Mouse (Mus musculus) embryonic facial prominence, embryonic 15.5 days (tissue): ENCODE results near the gene Arhgap29. TPM values are rescaled to one million over a fixed set of nuclear protein-coding genes. Genes with fewer than 3 reads are reported as not detected.

Source experiments
- ATAC-seq: fragments of 200-750 bp; cut with Nextera tagmentation; 2 replicates; pipeline ENCODE4 v1.8.0; 2017; ENCODE audit warnings: low read depth, moderate TSS enrichment; ENCODE audit not compliant: insufficient number of reproducible peaks, low FRiP score, low TSS enrichment
- H3K27ac ChIP-seq: fragments of 300-500 bp; sonication (generic); replicated peaks from 2 replicates; pipeline ENCODE4 v1.5.1; 2015; ENCODE audit warnings: mild to moderate bottlenecking, inconsistent platforms
- H3K27me3 ChIP-seq: fragments of 300-500 bp; sonication (generic); 2 replicates; pipeline ENCODE4 v1.6.1; 2015; ENCODE audit warnings: inconsistent platforms
- H3K36me3 ChIP-seq: fragments of 300-500 bp; sonication (generic); 2 replicates; pipeline ENCODE4 v1.6.1; 2015; ENCODE audit warnings: mild to moderate bottlenecking, inconsistent platforms
- H3K4me1 ChIP-seq: fragments of 300-500 bp; sonication (generic); 2 replicates; pipeline ENCODE4 v1.6.1; 2015; ENCODE audit warnings: inconsistent platforms
- H3K4me2 ChIP-seq: fragments of 300-500 bp; sonication (generic); replicated peaks from 2 replicates; pipeline ENCODE4 v1.6.1; 2015; ENCODE audit warnings: mild to moderate bottlenecking, inconsistent platforms
- H3K4me3 ChIP-seq: fragments of 300-500 bp; sonication (generic); replicated peaks from 2 replicates; pipeline ENCODE4 v1.5.1; 2015; ENCODE audit warnings: mild to moderate bottlenecking, inconsistent platforms
- H3K9ac ChIP-seq: fragments of 300-500 bp; sonication (generic); 2 replicates; pipeline ENCODE4 v1.6.1; 2015; ENCODE audit warnings: inconsistent platforms
- H3K9me3 ChIP-seq: fragments of 300-500 bp; sonication (generic); replicated peaks from 2 replicates; pipeline ENCODE4 v1.6.1; 2016; ENCODE audit warnings: inconsistent platforms
- WGBS: fragments of 180-500 bp; shearing (Covaris S2); methylation state at CpG from one replicate; pipeline ENCODE4 v1.1.7; 2015; 5-methylcytosine and 5-hydroxymethylcytosine counted together
- polyA plus RNA-seq: library from polyadenylated mRNA; unstranded; fragments of >200 nt; fragmentation: Nextera tagmentation; extraction: Ambion mirVana; gene quantifications from 2 replicates; pipeline ENCODE4 v1.2.1, GENCODE M21; 2015

Gene Arhgap29
- 45.1 and 47.8 TPM in 2 replicates for polyA plus RNA-seq

GRCm38 (mm10) chr3:121952041-121952591, at the start of gene Arhgap29:
Gene Arhgap29 (plus strand): TSS chr3:121952541.
- Histone ChIP-seq H3K36me3 (no peaks in the 10 kb centered on the region), H3K4me3 (peak within 1 kb of the TSS; percentile 76), H3K27me3 (no peaks in the 10 kb centered on the region), H3K4me2 (peak within 1 kb of the TSS; percentile 80), H3K9ac (peak within 1 kb of the TSS; percentile 68), H3K9me3 (no peaks in the 10 kb centered on the region), H3K4me1 (peaks cover 13% of the 10 kb centered on the region; the same call in 1 of the 2 replicates), H3K27ac (peak within 1 kb of the TSS; percentile 68)
- 85% methylated on average over 8 of the region's 8 CpGs for WGBS
- ATAC-seq: no peak

GRCm38 (mm10) chr3:121902729-121903128, 49.6 kb upstream of the Arhgap29 start:
- no peak overlapping the region for H3K4me2 ChIP-seq
- no peaks in the 10 kb centered on the region for H3K36me3 ChIP-seq
- H3K9ac ChIP-seq: no peak overlapping the region
- H3K27me3 ChIP-seq: no peaks in the 10 kb centered on the region
- no peak overlapping the region for H3K4me3 ChIP-seq
- no peaks in the 10 kb centered on the region for H3K9me3 ChIP-seq
- no peak overlapping the region for H3K27ac ChIP-seq
- WGBS: 62% methylated on average over 5 of the region's 5 CpGs
- peaks cover 15% of the 10 kb centered on the region; the same call in 1 of the 2 replicates for H3K4me1 ChIP-seq
- ATAC-seq: no peak

GRCm38 (mm10) chr3:121903286-121903685, 49.1 kb upstream of the Arhgap29 start:
- no peak for ATAC-seq
- H3K36me3 ChIP-seq: no peaks in the 10 kb centered on the region

GRCm38 (mm10) chr3:121903695-121904094, 48.6 kb upstream of the Arhgap29 start:
- no peaks in the 10 kb centered on the region for H3K9me3 ChIP-seq
- H3K9ac ChIP-seq: no peak overlapping the region
- H3K4me3 ChIP-seq: no peak overlapping the region
- no peak overlapping the region for H3K4me2 ChIP-seq
- peaks cover 15% of the 10 kb centered on the region; the same call in 1 of the 2 replicates for H3K4me1 ChIP-seq
- H3K27ac ChIP-seq: no peak overlapping the region
- H3K27me3 ChIP-seq: no peaks in the 10 kb centered on the region
- ATAC-seq: no peak
- WGBS: 41% methylated on average over 8 of the region's 8 CpGs
- H3K36me3 ChIP-seq: no peaks in the 10 kb centered on the region

More at GRCm38 (mm10) chr3:121903286-121903685, 49.1 kb upstream of the Arhgap29 start:
- no peak overlapping the region for H3K4me3 ChIP-seq
- peaks cover 15% of the 10 kb centered on the region; the same call in 1 of the 2 replicates for H3K4me1 ChIP-seq
- H3K9me3 ChIP-seq: no peaks in the 10 kb centered on the region
- 56% methylated on average over 4 of the region's 4 CpGs for WGBS
- H3K27me3 ChIP-seq: no peaks in the 10 kb centered on the region
- H3K27ac ChIP-seq: no peak overlapping the region
- H3K4me2 ChIP-seq: no peak overlapping the region
- H3K9ac ChIP-seq: no peak overlapping the region

- H3K36me3 ChIP-seq: no peaks in the 10 kb centered on the region
- H3K27me3 ChIP-seq: no peaks in the 10 kb centered on the region
- 77% methylated on average over 2 of the region's 2 CpGs for WGBS
- H3K9ac ChIP-seq: no peak overlapping the region
- H3K4me2 ChIP-seq: no peak overlapping the region
- H3K4me3 ChIP-seq: no peak overlapping the region
- H3K4me1 ChIP-seq: peaks cover 15% of the 10 kb centered on the region; the same call in 1 of the 2 replicates
- no peak for ATAC-seq
- H3K27ac ChIP-seq: no peak overlapping the region
- no peaks in the 10 kb centered on the region for H3K9me3 ChIP-seq
These were observed 47.9 kb upstream of the Arhgap29 start for GRCm38 (mm10) chr3:121904476-121904875.

- no peaks in the 10 kb centered on the region for H3K27me3 ChIP-seq
- no peak overlapping the region for H3K9ac ChIP-seq
- WGBS: 38% methylated on average over 8 of the region's 8 CpGs
- H3K4me3 ChIP-seq: no peak overlapping the region
- no peak overlapping the region for H3K4me2 ChIP-seq
- peaks cover 15% of the 10 kb centered on the region; the same call in 1 of the 2 replicates for H3K4me1 ChIP-seq
- H3K36me3 ChIP-seq: no peaks in the 10 kb centered on the region
- H3K27ac ChIP-seq: 0 out of 2 replicates have a peak overlapping the region, but pooled peaks have one; percentile 17
- H3K9me3 ChIP-seq: no peaks in the 10 kb centered on the region
- no peak for ATAC-seq
These were observed 45.7 kb upstream of the Arhgap29 start for GRCm38 (mm10) chr3:121906623-121907022.

GRCm38 (mm10) chr3:121909155-121909554, 43.2 kb upstream of the Arhgap29 start:
- H3K9ac ChIP-seq: no peak overlapping the region
- H3K36me3 ChIP-seq: no peaks in the 10 kb centered on the region
- no peak overlapping the region for H3K27ac ChIP-seq
- H3K4me1 ChIP-seq: 0 out of 2 replicates have a peak, but pooled peaks cover 5% of the 10 kb centered on the region
- ATAC-seq: no peak
- no peak overlapping the region for H3K4me2 ChIP-seq
- 33% methylated on average over 3 of the region's 3 CpGs for WGBS
- H3K27me3 ChIP-seq: no peaks in the 10 kb centered on the region
- H3K4me3 ChIP-seq: no peak overlapping the region
- H3K9me3 ChIP-seq: no peaks in the 10 kb centered on the region

- Histone ChIP-seq H3K4me2 (no peak overlapping the region), H3K4me1 (no peaks in the 10 kb centered on the region), H3K9me3 (no peaks in the 10 kb centered on the region), H3K9ac (no peak overlapping the region), H3K27me3 (no peaks in the 10 kb centered on the region), H3K4me3 (no peak overlapping the region), H3K36me3 (no peaks in the 10 kb centered on the region), H3K27ac (no peak overlapping the region)
- 86% methylated on average over 5 of the region's 5 CpGs for WGBS
- no peak for ATAC-seq
These were observed 38.9 kb upstream of the Arhgap29 start for GRCm38 (mm10) chr3:121913476-121913875.

- peak overlapping the region; percentile 12 for H3K27ac ChIP-seq
- no peaks in the 10 kb centered on the region for H3K36me3 ChIP-seq
- no peaks in the 10 kb centered on the region for H3K4me1 ChIP-seq
- H3K27me3 ChIP-seq: no peaks in the 10 kb centered on the region
- no peak for ATAC-seq
- H3K4me2 ChIP-seq: no peak overlapping the region
- WGBS: 62% methylated on average over 13 of the region's 13 CpGs
- H3K9ac ChIP-seq: no peak overlapping the region
- H3K9me3 ChIP-seq: no peaks in the 10 kb centered on the region
- H3K4me3 ChIP-seq: no peak overlapping the region
These were observed 37.7 kb upstream of the Arhgap29 start for GRCm38 (mm10) chr3:121914459-121915185.

- no peak overlapping the region for H3K9ac ChIP-seq
These were observed 37.1 kb upstream of the Arhgap29 start for GRCm38 (mm10) chr3:121915191-121915590.

GRCm38 (mm10) chr3:121916802-121917532, 35.4 kb upstream of the Arhgap29 start:
- H3K27ac ChIP-seq: no peak overlapping the region
- H3K4me3 ChIP-seq: no peak overlapping the region
- peaks cover 3% of the 10 kb centered on the region; the same call in 1 of the 2 replicates for H3K4me1 ChIP-seq
- 82% methylated on average over 5 of the region's 5 CpGs for WGBS
- H3K9me3 ChIP-seq: no peaks in the 10 kb centered on the region
- no peak for ATAC-seq
- no peaks in the 10 kb centered on the region for H3K27me3 ChIP-seq
- H3K9ac ChIP-seq: no peak overlapping the region
- H3K4me2 ChIP-seq: no peak overlapping the region
- no peaks in the 10 kb centered on the region for H3K36me3 ChIP-seq

More at GRCm38 (mm10) chr3:121915191-121915590, 37.1 kb upstream of the Arhgap29 start:
- Histone ChIP-seq H3K36me3 (no peaks in the 10 kb centered on the region), H3K4me2 (no peak overlapping the region), H3K27ac (0 out of 2 replicates have a peak overlapping the region, but pooled peaks have one; percentile 12), H3K9me3 (no peaks in the 10 kb centered on the region), H3K4me3 (no peak overlapping the region), H3K4me1 (0 out of 2 replicates have a peak, but pooled peaks cover 2% of the 10 kb centered on the region), H3K27me3 (no peaks in the 10 kb centered on the region)
- ATAC-seq: no peak
- 74% methylated on average over 6 of the region's 6 CpGs for WGBS
